Mouse (Mus musculus): ENCODE results near the gene Mok.

Mok gene

GRCm38 (mm10) chr12:110762321-110762720, 78.4 kb downstream of the Mok start:
- Histone ChIP-seq H3K27me3 (ENCODE audit: insufficient read depth, low read length) (no peaks in the 10 kb centered on the region), H3K4me3 (replicated peaks; ENCODE audit: low read length) (no peak overlapping the region), H3K36me3 (ENCODE audit: insufficient read depth, low read length) (peaks cover 10% of the 10 kb centered on the region), H3K9me3 (ENCODE audit: low read length) (no peaks in the 10 kb centered on the region), H3K4me1 (replicated peaks; ENCODE audit: low read depth, low read length) (peaks cover 42% of the 10 kb centered on the region)
- TF ChIP-seq NANOG (IDR thresholded peaks at IDR 0.05; ENCODE audit: borderline replicate concordance, low read length) (no peak), POU5F1 (IDR thresholded peaks at IDR 0.05; ENCODE audit: borderline replicate concordance, low read length) (no peak), CTCF (conservative IDR thresholded peaks at IDR 0.05; ENCODE audit: low read length) (no peak)

- Histone ChIP-seq H3K36me3 (ENCODE audit: insufficient read depth, low read length) (peaks cover 20% of the 10 kb centered on the region), H3K4me1 (replicated peaks; ENCODE audit: low read depth, low read length) (peaks cover 49% of the 10 kb centered on the region), H3K9me3 (ENCODE audit: low read length) (no peaks in the 10 kb centered on the region), H3K4me3 (replicated peaks; ENCODE audit: low read length) (no peak overlapping the region), H3K27me3 (ENCODE audit: insufficient read depth, low read length) (no peaks in the 10 kb centered on the region)
- no peak for TF ChIP-seq CTCF (conservative IDR thresholded peaks at IDR 0.05; ENCODE audit: low read length)
- TF ChIP-seq NANOG (IDR thresholded peaks at IDR 0.05; ENCODE audit: borderline replicate concordance, low read length): no peak
- TF ChIP-seq POU5F1 (IDR thresholded peaks at IDR 0.05; ENCODE audit: borderline replicate concordance, low read length): no peak
Observed at GRCm38 (mm10) chr12:110758932-110759331, 81.8 kb downstream of the Mok start.
